Mouse (Mus musculus) urinary bladder, postnatal 36 days (tissue): Measurements from ENCODE around the gene Foxo3.

Source experiments
- DNase-seq, 2 experiments: peaks; one replicate each; pipeline ENCODE4 v3.0.0; 2022; ENCODE audit warnings: low spot score in 2 of 2, mixed read lengths in 1 of 2

Foxo3 gene

DNA sequence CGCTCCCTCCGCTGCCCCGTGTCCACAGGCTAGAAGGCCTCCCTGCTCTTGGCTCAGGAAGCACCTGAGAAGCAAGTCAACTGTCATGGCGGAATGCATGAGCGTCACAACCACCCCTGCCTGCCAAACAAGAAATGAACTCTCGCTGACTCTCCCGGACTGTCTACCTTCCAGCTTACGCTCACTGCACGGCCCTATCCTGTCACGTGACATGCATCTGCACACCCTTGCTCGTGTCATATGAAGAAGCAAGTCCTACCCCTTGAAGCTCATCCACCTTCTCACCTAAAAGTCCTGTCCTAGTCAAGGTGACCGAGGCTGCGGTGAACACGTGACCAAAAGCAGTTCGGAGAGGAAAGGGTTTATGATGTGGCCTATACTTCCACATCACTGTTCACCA is 50.4 kb downstream of the Foxo3 start:
- no peak for DNase-seq

DNA sequence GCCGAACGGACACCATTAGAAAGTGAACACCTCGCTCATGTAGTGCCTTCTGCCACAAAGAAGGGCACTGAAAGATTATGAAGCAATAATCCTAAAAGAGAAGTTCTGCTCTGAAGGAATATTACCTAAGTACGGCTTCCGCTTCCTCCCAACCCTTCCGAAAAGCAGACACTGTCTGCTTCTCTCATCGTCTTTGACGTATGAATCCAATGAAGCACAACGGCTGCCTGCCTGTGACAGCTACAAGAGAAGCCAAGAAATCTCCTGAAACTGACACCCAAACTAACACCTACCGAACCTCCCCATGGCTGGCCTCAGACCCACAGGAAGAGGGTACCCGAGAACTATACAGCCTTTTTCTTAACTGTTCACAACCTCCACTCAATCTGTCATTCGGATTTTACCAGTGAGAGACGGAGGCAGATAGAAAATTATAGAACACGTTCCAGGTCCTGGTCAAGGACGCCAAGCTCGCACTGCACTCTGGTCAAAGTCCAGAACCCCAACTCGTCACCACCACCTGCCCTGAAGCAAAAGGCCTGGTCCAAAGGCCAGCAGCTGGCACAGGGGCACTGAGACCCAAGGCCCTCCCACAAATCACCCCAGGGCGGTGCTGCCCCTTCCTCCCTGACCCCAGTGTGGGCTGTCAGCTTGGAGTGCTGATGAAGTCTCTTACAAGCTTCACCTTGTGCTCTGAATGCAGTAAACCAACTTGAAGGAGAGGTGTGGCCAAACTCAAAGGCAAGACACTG is 51.2 kb downstream of the Foxo3 start:
- DNase-seq: no peak

GRCm38 (mm10) chr10:42221996-42222395 is 54.6 kb downstream of the Foxo3 start:
- DNase-seq: no peak

- DNase-seq: no peak
Measured at GRCm38 (mm10) chr10:42221136-42221891, 55.2 kb downstream of the Foxo3 start.

DNA sequence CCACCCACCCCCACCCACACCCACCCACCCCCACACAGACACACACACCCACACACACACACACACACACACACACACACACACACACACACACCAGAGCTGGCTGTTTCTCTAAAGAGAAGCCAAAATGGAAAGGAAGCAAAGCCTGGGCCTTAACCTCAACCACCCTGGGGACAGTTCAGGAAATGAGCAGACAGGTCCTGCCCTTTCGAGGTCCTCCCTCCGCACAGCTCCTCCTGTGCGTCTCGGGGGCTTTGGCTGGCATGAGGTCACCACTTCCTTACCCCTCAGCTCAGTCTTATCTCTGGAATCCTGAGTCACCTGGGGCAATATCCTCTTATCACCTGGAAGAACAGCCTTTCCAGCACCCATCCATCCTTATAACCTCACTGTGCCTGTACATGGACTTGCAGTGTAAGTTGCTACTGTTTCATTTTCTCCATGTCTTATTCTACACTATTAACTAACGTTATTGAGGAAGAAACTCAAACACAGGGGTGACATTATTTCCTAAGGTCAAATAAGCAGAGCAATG is 56.1 kb downstream of the Foxo3 start:
- DNase-seq: no peak

DNA sequence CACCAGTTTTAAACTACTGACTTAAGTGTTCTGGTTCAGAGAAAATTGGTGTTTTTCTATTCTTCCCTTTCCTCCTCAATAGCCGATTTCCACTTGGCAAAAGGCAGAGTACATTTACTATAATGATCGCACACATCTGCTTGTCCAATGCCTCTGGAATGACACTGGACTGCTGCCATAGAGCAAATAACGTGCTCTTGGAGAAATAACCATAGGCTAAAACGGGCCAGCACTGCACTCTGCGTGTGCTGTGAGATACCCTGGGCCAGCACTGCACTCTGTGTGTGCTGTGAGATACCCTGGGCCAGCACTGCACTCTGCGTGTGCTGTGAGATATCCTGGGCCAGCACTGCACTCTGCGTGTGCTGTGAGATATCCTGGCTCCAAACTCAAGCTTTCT is 65.1 kb downstream of the Foxo3 start:
- DNase-seq: no peak

DNA sequence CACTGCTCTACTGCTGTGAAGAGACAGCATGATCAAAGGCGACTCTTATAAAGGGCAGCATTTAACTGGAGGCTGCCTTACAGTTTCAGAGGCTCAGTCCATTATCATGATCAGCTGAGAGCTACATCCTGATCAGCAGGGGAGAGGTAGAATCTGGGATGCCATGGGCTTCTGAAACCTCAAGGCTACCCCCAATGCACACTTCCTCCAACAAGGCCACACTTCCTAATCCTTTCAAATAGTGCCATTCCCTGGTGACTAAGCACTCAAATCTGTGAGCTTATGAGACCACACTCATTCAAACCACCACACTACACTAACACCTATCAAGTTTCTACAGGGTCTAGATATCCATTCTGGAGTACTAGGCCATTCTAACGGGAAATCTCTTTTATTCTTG is 65.9 kb downstream of the Foxo3 start:
- DNase-seq: no peak

DNA sequence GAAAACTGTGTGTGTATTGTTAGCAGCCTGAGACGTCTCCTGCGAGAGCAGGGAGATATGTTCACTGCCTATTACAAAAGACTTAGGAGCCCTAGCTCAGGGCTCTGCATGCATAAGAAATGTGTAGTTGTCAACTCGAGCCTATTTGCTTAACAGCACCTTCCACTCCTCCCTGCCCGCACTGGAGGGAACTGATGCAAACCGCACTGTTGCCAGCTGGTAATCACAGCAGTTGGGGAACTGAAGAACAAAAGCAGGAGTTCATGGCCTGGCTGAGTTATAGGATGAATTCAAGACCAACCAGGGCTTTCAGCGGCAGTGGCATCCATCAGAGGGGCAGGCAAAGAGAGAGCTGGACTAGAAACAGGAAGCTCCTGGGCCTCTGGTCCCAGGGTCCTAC is 66.7 kb downstream of the Foxo3 start:
- no peak for DNase-seq

- DNase-seq: no peak
Measured at GRCm38 (mm10) chr10:42207612-42208011, 68.9 kb downstream of the Foxo3 start.

- peak in 1 of 2 experiments; percentile 65 for DNase-seq
Measured at GRCm38 (mm10) chr10:42204768-42205412, 71.7 kb downstream of the Foxo3 start.

- DNase-seq: no peak
Measured at GRCm38 (mm10) chr10:42203321-42204155, 73.0 kb downstream of the Foxo3 start.

- no peak for DNase-seq
Measured at GRCm38 (mm10) chr10:42202561-42202960, 74.0 kb downstream of the Foxo3 start.

- no peak for DNase-seq
Measured at GRCm38 (mm10) chr10:42199472-42199871, 77.1 kb downstream of the Foxo3 start.

DNA sequence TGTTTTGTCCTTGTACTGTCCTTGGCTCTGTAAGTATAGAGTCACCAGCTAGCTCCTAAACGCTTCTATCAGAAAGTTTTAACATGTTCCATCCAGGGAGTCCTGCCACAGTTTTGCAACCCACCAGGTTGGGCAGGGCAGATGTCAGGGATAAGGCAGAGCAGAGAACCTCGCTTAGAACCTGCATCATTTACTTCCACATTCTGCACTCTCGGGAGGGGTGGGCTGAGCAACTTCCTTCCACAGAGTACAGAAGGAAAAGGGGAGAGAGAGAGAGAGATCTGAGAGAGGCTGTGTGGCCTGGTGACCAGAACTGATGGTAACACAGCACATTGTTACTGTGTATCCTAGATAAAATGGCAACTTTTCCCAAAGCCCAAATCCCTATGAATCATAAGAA is 77.9 kb downstream of the Foxo3 start:
- no peak for DNase-seq

DNA sequence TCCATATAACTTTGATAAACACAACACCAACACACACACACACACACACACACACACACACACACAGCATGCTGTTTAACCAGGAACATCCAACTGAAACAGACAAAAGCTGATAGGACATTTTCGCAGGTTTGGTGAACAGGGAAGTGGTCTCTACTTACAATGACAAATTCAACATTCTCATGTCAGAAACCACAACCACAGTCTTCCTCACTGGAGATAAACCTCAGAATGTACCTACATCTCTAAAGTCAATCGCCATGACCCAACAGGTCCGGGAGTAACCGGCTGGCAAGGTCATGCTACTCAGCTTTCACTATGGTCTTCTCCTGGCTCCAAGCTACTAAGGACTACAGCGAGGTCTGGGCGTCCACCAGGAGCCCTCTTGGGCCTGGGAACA is 81.8 kb downstream of the Foxo3 start:
- DNase-seq: no peak

GRCm38 (mm10) chr10:42193981-42194380 is 82.6 kb downstream of the Foxo3 start:
- no peak for DNase-seq

- no peak for DNase-seq
Measured at GRCm38 (mm10) chr10:42192951-42193350, 83.6 kb downstream of the Foxo3 start.

DNA sequence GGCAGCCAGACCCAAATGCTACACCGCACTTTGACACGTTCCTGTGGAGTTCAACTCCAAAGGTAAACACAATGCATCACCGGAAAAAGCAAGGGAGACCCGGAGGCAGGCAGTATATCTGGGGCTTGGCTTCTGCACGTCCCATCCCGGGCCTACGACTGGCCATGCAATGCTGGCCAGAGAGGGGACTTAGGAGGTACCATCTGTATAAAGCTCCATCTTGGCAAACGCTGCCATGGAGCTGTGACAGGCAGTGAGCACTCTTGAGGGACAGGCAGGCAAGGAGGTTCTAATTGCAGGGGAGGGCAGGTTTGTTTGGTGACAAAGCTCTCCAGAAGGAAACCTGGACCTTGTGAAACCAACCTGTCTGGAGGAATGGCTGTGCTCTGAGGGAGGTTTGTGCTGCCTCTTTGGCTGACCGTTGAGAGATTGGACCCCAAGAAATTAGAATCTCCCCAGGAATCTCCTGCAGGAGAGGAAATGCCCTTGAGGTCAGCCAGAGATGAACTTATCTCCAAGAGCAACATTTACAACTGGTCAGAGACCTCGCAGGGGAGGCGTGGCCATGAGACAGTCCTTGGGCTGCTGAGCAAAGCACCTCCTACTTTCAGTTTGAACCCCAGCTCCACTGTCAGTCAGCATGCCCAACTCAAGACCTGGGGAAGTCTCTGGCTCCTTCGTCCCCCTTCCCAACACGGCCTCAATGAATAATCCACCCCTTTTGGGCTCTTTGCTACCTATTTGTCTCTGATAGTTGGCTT is 86.7 kb downstream of the Foxo3 start:
- DNase-seq: no peak

DNA sequence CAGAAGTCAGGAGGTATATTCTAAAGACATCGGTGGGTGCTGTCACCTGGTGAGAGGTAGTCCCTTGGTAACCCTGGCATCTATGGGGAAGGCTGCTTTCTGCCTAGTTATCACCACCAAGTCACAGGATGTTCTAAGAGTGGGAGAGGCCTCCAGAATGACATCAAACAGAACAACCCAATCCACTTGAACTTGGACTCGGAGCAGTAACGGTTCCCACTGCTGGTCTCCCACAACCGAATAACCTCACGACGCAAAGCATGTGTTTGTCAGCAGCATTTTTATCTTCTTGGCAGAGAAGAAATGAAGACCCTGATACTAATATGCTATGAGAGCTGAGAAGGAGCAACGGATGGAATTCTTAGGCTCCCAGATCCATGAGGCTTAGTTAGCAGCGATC is 87.5 kb downstream of the Foxo3 start:
- DNase-seq: no peak

DNA sequence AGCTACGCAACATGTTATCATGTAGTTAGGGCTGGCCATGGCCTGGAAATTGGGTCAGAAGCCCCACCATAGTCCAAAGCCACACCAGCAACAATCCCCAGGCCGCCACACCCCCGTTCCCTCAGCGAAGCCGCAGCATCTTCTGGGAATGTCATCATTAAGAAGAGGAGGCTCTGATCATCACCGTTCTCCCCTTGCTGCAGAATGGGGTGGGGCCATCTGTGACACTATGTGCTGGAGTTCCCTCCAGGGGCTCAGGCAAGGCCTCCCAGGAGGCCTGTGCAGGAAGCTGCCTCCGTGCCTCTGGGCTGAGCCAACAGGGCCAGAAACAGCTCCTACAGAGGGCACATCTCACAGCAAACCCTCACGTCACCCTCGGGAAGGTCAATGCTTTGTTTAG is 88.5 kb downstream of the Foxo3 start:
- DNase-seq: no peak

DNA sequence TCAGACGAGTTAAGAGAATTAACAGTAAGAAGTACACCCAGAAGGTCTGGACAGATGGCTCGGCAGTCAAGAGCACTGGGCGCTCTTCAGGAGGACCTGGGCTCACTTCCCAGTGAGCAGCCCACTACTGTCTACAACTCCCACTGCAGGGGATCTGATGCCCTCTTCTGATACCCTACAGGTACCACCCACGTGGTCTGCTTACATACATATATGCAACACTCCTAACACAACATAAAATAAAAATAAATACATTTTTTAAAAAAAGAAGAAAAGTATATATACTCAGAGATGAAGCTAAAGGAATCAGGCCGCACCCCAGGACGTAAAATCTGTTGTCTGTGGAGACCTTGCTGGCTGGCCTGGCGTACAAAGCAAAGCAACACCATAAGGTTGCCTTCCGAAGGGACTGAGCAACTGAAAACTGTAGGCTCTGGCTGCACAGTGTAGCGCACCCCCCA is 89.6 kb downstream of the Foxo3 start:
- DNase-seq: no peak
